Mouse (Mus musculus) CD8-positive naive resting alpha-beta T cell, adult 2 months (primary cell): ENCODE results near the gene Gm21936.
"Not testable (repeated sequence)": the region's sequence is repeated elsewhere in the genome, so short reads cannot be mapped to it uniquely, and the experiment has no call there.

Experiments used
- DNase-seq, 2 experiments: peaks; one replicate each; pipeline ENCODE4 v3.0.0; 2022; ENCODE audit warnings: low read depth in 2 of 2, low spot score in 2 of 2

Gene Gm21936

GRCm38 (mm10) chr12:87795212-87795611, at the start of gene Gm21936:
TSS of gene Gm21936 (plus strand) at chr12:87795512.
- not testable (repeated sequence) for DNase-seq

GRCm38 (mm10) chr12:87775655-87776054, 19.7 kb upstream of the Gm21936 start, which contains the start of gene Gm21319:
TSS of gene Gm21319 (minus strand) at chr12:87775755.
- not testable (repeated sequence) for DNase-seq

- not testable (repeated sequence) for DNase-seq
Observed at GRCm38 (mm10) chr12:87797971-87798370, 2.7 kb downstream of the Gm21936 start.

GRCm38 (mm10) chr12:87816277-87816676, 21.0 kb downstream of the Gm21936 start, which contains the start of gene BB287469:
TSS of gene BB287469 (plus strand) at chr12:87816577.
- DNase-seq: not testable (repeated sequence)

GRCm38 (mm10) chr12:87842239-87842638, 46.9 kb downstream of the Gm21936 start, which contains the start of gene Gm2001:
TSS of gene Gm2001 (minus strand) at chr12:87842339.
- DNase-seq: not testable (repeated sequence)
